Mouse (Mus musculus): ENCODE results near the gene Gm17545. TPM values are rescaled to one million over a fixed set of nuclear protein-coding genes. Genes with fewer than 3 reads are reported as not detected.

Gene Gm17545
- polyA plus RNA-seq, 1 experiment from 2014 or later, result not detected

- ATAC-seq (ENCODE audit: low FRiP score), result no peak
- H3K27me3 ChIP-seq (replicated peaks), result no peaks in the 10 kb centered on the region
Observed at GRCm38 (mm10) chr9:22497021-22497767, 43.1 kb downstream of the Gm17545 start.

GRCm38 (mm10) chr9:22502972-22503371 lies 48.9 kb downstream of the Gm17545 start:
- ATAC-seq (ENCODE audit: low FRiP score), result no peak
- Histone ChIP-seq H3K36me3 (0 out of 2 replicates have a peak, but pooled peaks cover 3% of the 10 kb centered on the region), H3K27me3 (replicated peaks) (no peaks in the 10 kb centered on the region), H3K4me2 (no peak overlapping the region), H3K27ac (replicated peaks) (no peak overlapping the region), H3K9me3 (replicated peaks) (no peaks in the 10 kb centered on the region), H3K9ac (replicated peaks) (no peak overlapping the region), H3K4me3 (replicated peaks) (no peak overlapping the region), H3K4me1 (no peaks in the 10 kb centered on the region)
- WGBS, result 65% methylated on average over 2 of the region's 2 CpGs

More at GRCm38 (mm10) chr9:22497021-22497767, 43.1 kb downstream of the Gm17545 start:
- H3K36me3 ChIP-seq, result 0 out of 2 replicates have a peak, but pooled peaks cover 3% of the 10 kb centered on the region
- 88% methylated on average over 6 of the region's 6 CpGs for WGBS
- no peak overlapping the region for H3K4me2 ChIP-seq
- no peaks in the 10 kb centered on the region for H3K9me3 ChIP-seq (replicated peaks)
- H3K9ac ChIP-seq (replicated peaks), result no peak overlapping the region
- no peak overlapping the region for H3K27ac ChIP-seq (replicated peaks)
- H3K4me3 ChIP-seq (replicated peaks), result no peak overlapping the region
- H3K4me1 ChIP-seq, result no peaks in the 10 kb centered on the region

- Histone ChIP-seq H3K4me3 (replicated peaks) (no peak overlapping the region), H3K4me1 (no peaks in the 10 kb centered on the region), H3K4me2 (no peak overlapping the region), H3K27ac (replicated peaks) (no peak overlapping the region), H3K9ac (replicated peaks) (no peak overlapping the region), H3K36me3 (0 out of 2 replicates have a peak, but pooled peaks cover 3% of the 10 kb centered on the region), H3K9me3 (replicated peaks) (no peaks in the 10 kb centered on the region), H3K27me3 (replicated peaks) (no peaks in the 10 kb centered on the region)
- WGBS, result 83% methylated on average over 5 of the region's 5 CpGs
- ATAC-seq (ENCODE audit: low FRiP score), result no peak
Observed at GRCm38 (mm10) chr9:22503581-22503980, 49.5 kb downstream of the Gm17545 start.

GRCm38 (mm10) chr9:22505574-22505973 lies 51.5 kb downstream of the Gm17545 start:
- Histone ChIP-seq H3K27ac (replicated peaks) (no peak overlapping the region), H3K27me3 (replicated peaks) (no peaks in the 10 kb centered on the region), H3K9ac (replicated peaks) (no peak overlapping the region), H3K36me3 (no peaks in the 10 kb centered on the region), H3K4me2 (no peak overlapping the region), H3K4me3 (replicated peaks) (no peak overlapping the region), H3K9me3 (replicated peaks) (no peaks in the 10 kb centered on the region), H3K4me1 (no peaks in the 10 kb centered on the region)
- ATAC-seq (ENCODE audit: low FRiP score), result no peak
- WGBS, result 100% methylated on average over 2 of the region's 2 CpGs

Other genes starting within 250 kb of the Gm17545 start
- gene Zfp809, start 228.6 kb upstream of the Gm17545 start, polyA plus RNA-seq (2015; fragmentation: Nextera tagmentation; extraction: Ambion mirVana), result 8.8 and 14.0 TPM in 2 replicates
- 6.8 and 7.6 TPM in 2 replicates for gene Zfp599, start 194.4 kb upstream of the Gm17545 start, polyA plus RNA-seq (2015; fragmentation: Nextera tagmentation; extraction: Ambion mirVana)
- 27.0 and 28.8 TPM in 2 replicates for gene Zfp810, start 146.6 kb upstream of the Gm17545 start, polyA plus RNA-seq (2015; fragmentation: Nextera tagmentation; extraction: Ambion mirVana)
- 3.7 and 11.2 TPM in 2 replicates for gene Anln, start 65.1 kb upstream of the Gm17545 start, polyA plus RNA-seq (2015; fragmentation: Nextera tagmentation; extraction: Ambion mirVana)
- 14.8 and 15.0 TPM in 2 replicates for gene 9530077C05Rik, start 42.8 kb upstream of the Gm17545 start, polyA plus RNA-seq (2015; fragmentation: Nextera tagmentation; extraction: Ambion mirVana)
- 72.1 and 78.8 TPM in 2 replicates for gene Rp9, start 15.5 kb downstream of the Gm17545 start, polyA plus RNA-seq (2015; fragmentation: Nextera tagmentation; extraction: Ambion mirVana)
- 16.4 and 17.4 TPM in 2 replicates for gene Bbs9, start 21.4 kb downstream of the Gm17545 start, polyA plus RNA-seq (2015; fragmentation: Nextera tagmentation; extraction: Ambion mirVana)